Mouse (Mus musculus): ENCODE measurements at regions not wholly inside any gene's neighbourhood (a gene's known extent, or its start where the extent isn't known, plus 50 kb on each side); places are given as distances from the start of the nearest gene placed in this dataset.

DNA sequence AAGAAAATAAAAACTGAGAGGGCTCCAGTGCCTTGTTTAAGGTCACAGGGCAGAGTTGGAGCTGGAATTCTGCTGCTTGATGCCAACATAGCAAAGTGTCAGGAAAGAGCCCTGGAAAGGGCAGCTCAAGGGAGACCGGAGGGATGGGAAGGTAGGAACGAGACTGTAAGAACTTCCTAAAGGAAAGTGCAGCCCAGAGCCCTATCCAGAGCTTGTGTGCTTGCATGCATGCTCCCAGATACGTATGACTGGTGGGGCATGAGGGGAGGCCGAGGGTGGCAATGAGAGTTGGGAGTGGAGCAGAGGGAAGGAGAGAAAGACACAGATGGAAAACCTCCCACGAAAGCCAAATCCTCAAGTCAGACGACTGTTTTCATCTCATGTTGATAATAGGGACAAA, 381.8 kb downstream of the Rps24 start:
- Histone ChIP-seq H3K27ac (ENCODE audit: insufficient read depth, low read depth, low read length) (no peak overlapping the region), H3K4me3 (ENCODE audit: low read depth, low read length) (no peak overlapping the region), H3K27me3 (ENCODE audit: control insufficient read depth, insufficient read depth, low read length) (no peaks in the 10 kb centered on the region), H3K36me3 (ENCODE audit: control insufficient read depth, insufficient read depth, low read length) (no peaks in the 10 kb centered on the region), H3K4me1 (ENCODE audit: control insufficient read depth, insufficient read depth, insufficient read length, low read length) (no peaks in the 10 kb centered on the region)
- no peak for TF ChIP-seq CTCF (IDR thresholded peaks at IDR 0.05; ENCODE audit: extremely low read depth, insufficient read length, insufficient replicate concordance, low read depth, low read length)
- TF ChIP-seq POLR2A (IDR thresholded peaks at IDR 0.05; ENCODE audit: low read depth, low read length): no peak
- 74% methylated on average over 6 of the region's 6 CpGs for WGBS

DNA sequence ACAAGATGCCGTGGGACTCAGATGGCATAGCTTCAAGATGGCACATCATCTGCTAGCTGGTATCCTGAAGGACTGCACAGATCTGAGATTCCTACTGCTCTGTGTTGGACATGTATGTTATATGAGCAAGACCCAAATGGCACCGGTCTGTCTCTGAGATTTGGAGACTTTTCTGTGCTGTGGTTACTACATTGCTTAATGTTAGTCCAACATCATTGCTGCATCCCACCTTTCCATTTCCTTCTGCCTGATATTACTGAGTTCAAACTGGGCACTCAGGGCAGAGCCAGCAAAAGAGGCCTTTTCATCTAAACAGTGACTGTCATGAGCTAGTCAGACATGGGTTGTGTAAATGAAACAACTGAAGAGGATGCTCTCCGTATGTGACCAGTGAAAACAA, 383.3 kb downstream of the Rps24 start:
- H3K4me1 ChIP-seq (ENCODE audit: control insufficient read depth, insufficient read depth, insufficient read length, low read length): no peaks in the 10 kb centered on the region
- H3K27ac ChIP-seq (ENCODE audit: insufficient read depth, low read depth, low read length): no peak overlapping the region
- no peak for TF ChIP-seq POLR2A (IDR thresholded peaks at IDR 0.05; ENCODE audit: low read depth, low read length)
- H3K4me3 ChIP-seq (ENCODE audit: low read depth, low read length): no peak overlapping the region
- 89% methylated on average over 3 of the region's 3 CpGs for WGBS
- no peaks in the 10 kb centered on the region for H3K36me3 ChIP-seq (ENCODE audit: control insufficient read depth, insufficient read depth, low read length)
- no peaks in the 10 kb centered on the region for H3K27me3 ChIP-seq (ENCODE audit: control insufficient read depth, insufficient read depth, low read length)

DNA sequence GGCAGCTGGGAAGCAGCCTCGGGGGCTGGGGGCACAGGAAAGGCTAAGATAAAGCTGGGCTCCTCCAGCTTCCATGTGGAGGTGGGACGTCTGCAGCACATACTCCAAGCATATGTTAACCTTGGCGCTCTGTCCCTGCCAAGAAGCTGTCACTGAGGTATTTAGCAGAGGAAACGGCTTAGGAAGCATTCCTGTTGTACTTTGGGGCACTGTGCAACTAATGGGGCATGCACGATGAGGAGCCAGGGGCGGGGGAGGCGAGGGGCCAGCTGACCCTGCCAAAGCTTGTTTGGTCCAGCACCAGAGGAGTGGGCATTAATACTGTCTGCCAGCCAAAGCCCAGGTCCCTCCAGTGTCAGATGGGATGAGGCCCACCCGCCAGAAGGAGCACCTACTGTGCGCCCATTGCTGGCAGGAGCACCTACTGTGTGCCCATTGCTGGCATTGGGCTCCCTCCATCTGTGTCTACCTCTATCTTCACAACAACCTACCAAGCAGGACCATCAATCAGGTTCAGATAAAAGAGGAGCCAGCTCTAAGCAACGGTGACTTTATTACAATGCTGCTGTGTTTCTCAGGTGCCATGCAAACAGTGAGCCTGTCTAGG, 384.6 kb downstream of the Rps24 start:
- TF ChIP-seq POLR2A (IDR thresholded peaks at IDR 0.05; ENCODE audit: low read depth, low read length): no peak
- TF ChIP-seq CTCF (IDR thresholded peaks at IDR 0.05; ENCODE audit: extremely low read depth, insufficient read length, insufficient replicate concordance, low read depth, low read length): no peak
- WGBS: 74% methylated on average over 10 of the region's 10 CpGs

DNA sequence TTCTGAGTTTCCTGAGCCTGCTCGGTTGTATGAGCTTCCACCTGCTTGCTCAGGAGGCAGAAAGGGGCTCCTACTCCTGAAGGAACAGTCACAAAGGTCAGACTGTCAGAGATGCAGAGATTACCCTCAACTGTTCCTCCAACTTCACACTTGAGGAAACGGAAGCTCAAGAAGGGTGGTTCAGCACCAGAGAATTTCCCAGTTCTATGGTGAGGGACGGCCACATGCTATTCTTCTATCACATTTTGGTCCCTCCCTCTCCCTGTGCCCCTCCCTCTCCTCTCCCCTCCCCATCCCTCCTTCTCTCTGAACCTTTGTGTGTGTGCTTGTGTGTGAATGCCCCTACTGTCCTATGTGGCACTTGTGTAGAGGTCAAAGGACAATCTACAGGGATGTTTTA, 386.0 kb downstream of the Rps24 start:
- TF ChIP-seq POLR2A (IDR thresholded peaks at IDR 0.05; ENCODE audit: low read depth, low read length): no peak
- no peak for TF ChIP-seq CTCF (IDR thresholded peaks at IDR 0.05; ENCODE audit: extremely low read depth, insufficient read length, insufficient replicate concordance, low read depth, low read length)
- no peak overlapping the region for H3K27ac ChIP-seq (ENCODE audit: insufficient read depth, low read depth, low read length)
- H3K4me1 ChIP-seq (ENCODE audit: control insufficient read depth, insufficient read depth, insufficient read length, low read length): no peaks in the 10 kb centered on the region
- no peaks in the 10 kb centered on the region for H3K27me3 ChIP-seq (ENCODE audit: control insufficient read depth, insufficient read depth, low read length)
- H3K4me3 ChIP-seq (ENCODE audit: low read depth, low read length): no peak overlapping the region
- WGBS: 19% methylated on average over 3 of the region's 3 CpGs
- no peaks in the 10 kb centered on the region for H3K36me3 ChIP-seq (ENCODE audit: control insufficient read depth, insufficient read depth, low read length)

More for the DNA sequence above, 384.6 kb downstream of the Rps24 start:
- Histone ChIP-seq H3K36me3 (ENCODE audit: control insufficient read depth, insufficient read depth, low read length) (no peaks in the 10 kb centered on the region), H3K27ac (ENCODE audit: insufficient read depth, low read depth, low read length) (no peak overlapping the region), H3K4me1 (ENCODE audit: control insufficient read depth, insufficient read depth, insufficient read length, low read length) (no peaks in the 10 kb centered on the region), H3K4me3 (ENCODE audit: low read depth, low read length) (no peak overlapping the region), H3K27me3 (ENCODE audit: control insufficient read depth, insufficient read depth, low read length) (no peaks in the 10 kb centered on the region)

DNA sequence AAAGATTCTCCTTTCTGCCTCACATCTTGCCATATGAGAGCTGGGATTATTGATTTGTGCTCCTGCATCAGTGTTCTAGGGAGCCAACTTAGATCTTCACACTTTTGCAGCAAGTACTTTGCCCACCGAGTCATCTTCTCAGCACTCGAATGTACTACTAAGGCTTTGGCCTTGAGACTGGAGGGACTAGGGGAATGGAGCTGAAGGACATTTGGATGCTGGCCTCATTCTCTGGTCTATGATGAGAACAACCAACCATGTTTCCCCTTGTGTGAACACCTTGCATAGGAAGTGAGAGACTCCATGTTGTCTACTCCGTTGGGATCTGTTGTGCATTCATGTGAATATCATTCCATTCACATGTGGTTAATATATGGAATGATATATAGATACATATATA, 386.5 kb downstream of the Rps24 start:
- WGBS: 80% methylated on average over 3 of the region's 3 CpGs
- no peaks in the 10 kb centered on the region for H3K4me1 ChIP-seq (ENCODE audit: control insufficient read depth, insufficient read depth, insufficient read length, low read length)
- H3K4me3 ChIP-seq (ENCODE audit: low read depth, low read length): no peak overlapping the region
- H3K27ac ChIP-seq (ENCODE audit: insufficient read depth, low read depth, low read length): no peak overlapping the region
- no peaks in the 10 kb centered on the region for H3K27me3 ChIP-seq (ENCODE audit: control insufficient read depth, insufficient read depth, low read length)
- H3K36me3 ChIP-seq (ENCODE audit: control insufficient read depth, insufficient read depth, low read length): no peaks in the 10 kb centered on the region
- TF ChIP-seq POLR2A (IDR thresholded peaks at IDR 0.05; ENCODE audit: low read depth, low read length) (no peak), CTCF (IDR thresholded peaks at IDR 0.05; ENCODE audit: extremely low read depth, insufficient read length, insufficient replicate concordance, low read depth, low read length) (no peak)

DNA sequence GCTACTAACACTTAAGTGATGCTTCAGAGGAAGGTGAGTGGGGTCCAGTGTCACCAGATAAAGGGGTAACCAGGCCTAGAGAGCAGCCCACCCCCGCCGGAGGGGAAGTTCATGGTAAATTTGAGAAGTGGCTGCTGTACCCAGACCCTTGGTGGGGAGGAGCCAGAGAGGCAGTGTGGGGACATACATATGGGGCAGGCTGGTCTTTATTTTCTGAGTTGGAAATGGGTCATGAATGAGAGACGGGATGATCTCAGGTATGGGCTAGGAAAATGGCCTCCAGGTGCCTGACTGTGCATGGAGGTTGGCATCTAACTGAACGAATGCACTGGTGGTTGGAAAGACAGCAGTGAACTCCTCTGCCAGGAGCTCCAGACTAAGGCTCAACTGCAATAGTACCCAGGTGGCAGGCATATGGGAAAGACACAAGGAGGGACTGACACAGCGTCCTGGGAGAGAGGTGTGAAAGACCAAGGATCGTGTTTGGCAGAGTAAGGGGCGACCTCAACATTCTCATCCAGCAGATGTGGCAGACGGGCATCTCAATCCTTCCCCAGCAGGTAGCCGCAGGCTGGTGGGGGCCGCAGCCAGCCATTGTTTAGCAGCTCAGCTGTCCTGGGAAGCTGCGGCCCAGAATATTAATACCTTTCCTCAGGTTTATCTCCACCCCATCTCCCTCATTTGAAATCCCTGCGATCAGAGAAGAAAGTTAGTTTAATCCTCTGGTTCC, 387.7 kb downstream of the Rps24 start:
- H3K27ac ChIP-seq (ENCODE audit: insufficient read depth, low read depth, low read length): no peak overlapping the region
- H3K4me3 ChIP-seq (ENCODE audit: low read depth, low read length): no peak overlapping the region
- TF ChIP-seq POLR2A (IDR thresholded peaks at IDR 0.05; ENCODE audit: low read depth, low read length) (no peak), CTCF (IDR thresholded peaks at IDR 0.05; ENCODE audit: extremely low read depth, insufficient read length, insufficient replicate concordance, low read depth, low read length) (no peak)
- WGBS: 80% methylated on average over 12 of the region's 12 CpGs
- no peaks in the 10 kb centered on the region for H3K4me1 ChIP-seq (ENCODE audit: control insufficient read depth, insufficient read depth, insufficient read length, low read length)
- no peaks in the 10 kb centered on the region for H3K36me3 ChIP-seq (ENCODE audit: control insufficient read depth, insufficient read depth, low read length)
- no peaks in the 10 kb centered on the region for H3K27me3 ChIP-seq (ENCODE audit: control insufficient read depth, insufficient read depth, low read length)

DNA sequence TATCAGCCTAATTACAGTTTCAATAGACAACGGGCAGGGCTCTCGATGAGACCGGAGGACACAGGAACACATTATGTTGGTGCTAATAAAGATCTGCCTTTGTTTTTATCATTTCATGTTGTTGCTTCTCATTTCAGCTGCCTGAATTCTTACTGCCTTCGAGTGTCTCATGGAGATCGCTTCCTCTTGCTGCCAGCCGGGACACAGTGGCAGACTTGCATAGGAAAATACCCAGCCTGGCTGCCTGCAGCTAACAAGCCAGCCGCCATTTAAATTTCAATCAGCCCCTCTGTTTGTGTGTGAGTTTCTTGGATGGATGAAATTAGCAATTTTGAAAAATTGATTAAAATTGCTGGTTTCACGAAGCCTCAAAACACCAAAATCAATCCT, 388.2 kb downstream of the Rps24 start:
- TF ChIP-seq CTCF (IDR thresholded peaks at IDR 0.05; ENCODE audit: extremely low read depth, insufficient read length, insufficient replicate concordance, low read depth, low read length): no peak
- TF ChIP-seq POLR2A (IDR thresholded peaks at IDR 0.05; ENCODE audit: low read depth, low read length): no peak
- Histone ChIP-seq H3K36me3 (ENCODE audit: control insufficient read depth, insufficient read depth, low read length) (no peaks in the 10 kb centered on the region), H3K27ac (ENCODE audit: insufficient read depth, low read depth, low read length) (no peak overlapping the region), H3K27me3 (ENCODE audit: control insufficient read depth, insufficient read depth, low read length) (no peaks in the 10 kb centered on the region), H3K4me1 (ENCODE audit: control insufficient read depth, insufficient read depth, insufficient read length, low read length) (no peaks in the 10 kb centered on the region), H3K4me3 (ENCODE audit: low read depth, low read length) (no peak overlapping the region)
- 79% methylated on average over 8 of the region's 8 CpGs for WGBS

Measured in small intestine, adult 2 months (tissue).